Mouse (Mus musculus) MN1 (cell line): ENCODE measurements at regions not wholly inside any gene's neighbourhood (a gene's known extent, or its start where the extent isn't known, plus 50 kb on each side); places are given as distances from the start of the nearest gene placed in this dataset.

ENCODE experiments used
- DNase-seq: peaks from one replicate; pipeline ENCODE4 v3.0.0-alpha.2; 2016; ENCODE audit warnings: low spot score

GRCm38 (mm10) chr6:117617168-117617567, 223.8 kb upstream of the Zfp637 start:
- DNase-seq, result no peak

GRCm38 (mm10) chr6:117617951-117618350, 223.0 kb upstream of the Zfp637 start:
- no peak for DNase-seq

- DNase-seq, result no peak
Observed at GRCm38 (mm10) chr6:117619606-117620005, 221.4 kb upstream of the Zfp637 start.

- DNase-seq, result no peak
Observed at GRCm38 (mm10) chr6:117622446-117622845, 218.5 kb upstream of the Zfp637 start.

GRCm38 (mm10) chr6:117622946-117623345, 218.0 kb upstream of the Zfp637 start:
- no peak for DNase-seq

- DNase-seq, result no peak
Observed at GRCm38 (mm10) chr6:117625716-117626115, 215.3 kb upstream of the Zfp637 start.

- DNase-seq, result no peak
Observed at GRCm38 (mm10) chr6:117627461-117627860, 213.5 kb upstream of the Zfp637 start.

GRCm38 (mm10) chr6:117646628-117647027, 194.4 kb upstream of the Zfp637 start:
- no peak for DNase-seq

GRCm38 (mm10) chr6:117650541-117650940, 190.4 kb upstream of the Zfp637 start:
- no peak for DNase-seq

GRCm38 (mm10) chr6:117651551-117651950, 189.4 kb upstream of the Zfp637 start:
- DNase-seq, result no peak

GRCm38 (mm10) chr6:117652012-117652411, 189.0 kb upstream of the Zfp637 start:
- no peak for DNase-seq

GRCm38 (mm10) chr6:117652917-117653316, 188.1 kb upstream of the Zfp637 start:
- no peak for DNase-seq

GRCm38 (mm10) chr6:117653886-117654425, 187.0 kb upstream of the Zfp637 start:
- no peak for DNase-seq

- DNase-seq, result no peak
Observed at GRCm38 (mm10) chr6:117655986-117656385, 185.0 kb upstream of the Zfp637 start.

GRCm38 (mm10) chr6:117660576-117660975, 180.4 kb upstream of the Zfp637 start:
- DNase-seq, result no peak

GRCm38 (mm10) chr6:117662635-117663034, 178.3 kb upstream of the Zfp637 start:
- no peak for DNase-seq

GRCm38 (mm10) chr6:117670337-117670736, 170.6 kb upstream of the Zfp637 start:
- DNase-seq, result no peak

- DNase-seq, result no peak
Observed at GRCm38 (mm10) chr6:117670792-117671525, 170.0 kb upstream of the Zfp637 start.

GRCm38 (mm10) chr6:117675059-117675800, 165.8 kb upstream of the Zfp637 start:
- DNase-seq, result peak; percentile 25

GRCm38 (mm10) chr6:117676064-117676821, 164.7 kb upstream of the Zfp637 start:
- DNase-seq, result peak; percentile 48

GRCm38 (mm10) chr6:117677062-117677461, 163.9 kb upstream of the Zfp637 start:
- no peak for DNase-seq

- DNase-seq, result no peak
Observed at GRCm38 (mm10) chr6:117677821-117678220, 163.2 kb upstream of the Zfp637 start.
